Mouse (Mus musculus) NIH3T3 (cell line): ENCODE results near the gene D930020B18Rik.

Experiments used
- DNase-seq: peaks from one replicate; pipeline ENCODE4 v3.0.0-alpha.2; 2012; ENCODE audit warnings: low read depth

The D930020B18Rik gene

DNA sequence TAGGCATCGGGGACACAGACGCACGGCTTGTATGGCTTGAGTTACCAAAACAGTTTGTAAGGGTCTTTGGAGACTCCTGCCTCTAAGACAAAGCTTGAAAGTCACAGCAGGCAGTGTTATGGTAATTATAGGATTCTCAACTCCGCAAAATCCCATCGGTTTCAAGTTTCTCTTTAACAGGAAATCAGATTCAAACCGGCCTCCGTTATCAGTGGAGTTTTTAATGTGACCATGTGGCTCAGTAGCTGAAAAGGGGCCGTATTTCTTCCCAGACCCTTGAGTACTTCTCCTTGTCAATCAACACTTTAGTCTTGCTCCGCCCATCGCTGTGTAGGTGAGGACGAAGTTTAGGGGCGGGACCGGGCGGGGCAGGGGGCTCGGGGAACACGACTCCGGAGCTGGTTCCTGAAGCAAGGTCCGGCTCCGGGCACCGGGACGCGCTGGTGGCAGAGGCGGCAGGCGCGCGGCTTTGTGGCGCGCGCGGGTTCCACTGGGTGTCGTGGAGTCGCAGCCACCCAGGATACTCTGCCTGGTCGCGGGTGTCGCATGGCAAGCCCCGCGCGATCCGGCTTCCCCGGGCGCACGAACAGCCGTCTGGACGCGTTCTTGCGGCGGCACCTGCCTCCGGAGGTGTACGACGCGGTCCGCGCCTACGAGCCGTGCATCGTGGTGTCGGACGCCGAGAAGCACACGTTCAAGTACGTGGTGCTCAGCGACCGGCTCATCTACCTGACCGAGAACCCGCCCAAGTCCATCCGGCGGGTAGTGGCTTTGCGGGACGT lies at the start of gene D930020B18Rik:
D930020B18Rik (plus strand) TSS at position 317 of the 782 bp plus-strand sequence.
- no peak for DNase-seq

GRCm38 (mm10) chr10:121596580-121596979 lies 44.8 kb upstream of the D930020B18Rik start:
- no peak for DNase-seq

- no peak for DNase-seq
Observed at GRCm38 (mm10) chr10:121601272-121601671, 40.1 kb upstream of the D930020B18Rik start.

- peak; percentile 14 for DNase-seq
Observed at GRCm38 (mm10) chr10:121603556-121603955, 37.8 kb upstream of the D930020B18Rik start.

GRCm38 (mm10) chr10:121604632-121605344 lies 36.6 kb upstream of the D930020B18Rik start:
- peak; percentile 35 for DNase-seq

DNA sequence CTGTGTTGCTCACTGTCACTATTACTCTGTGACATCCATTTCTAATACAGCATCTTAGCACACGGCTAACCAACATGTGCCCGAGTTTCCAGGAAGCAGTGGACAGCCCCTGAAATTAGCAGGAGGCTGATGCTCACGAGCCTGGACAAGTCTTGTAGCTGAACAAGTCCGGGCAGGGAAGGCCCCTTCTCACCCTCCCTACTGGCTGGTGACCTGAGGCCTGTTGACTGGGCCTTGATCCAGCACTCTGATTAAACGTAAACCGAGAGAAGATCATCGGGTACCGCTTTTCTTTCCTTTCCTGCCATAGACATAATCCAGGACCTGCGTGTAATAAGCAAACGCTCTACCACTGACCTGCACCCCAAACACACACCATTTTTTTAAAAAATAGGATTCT lies 33.2 kb upstream of the D930020B18Rik start:
- DNase-seq: no peak

DNA sequence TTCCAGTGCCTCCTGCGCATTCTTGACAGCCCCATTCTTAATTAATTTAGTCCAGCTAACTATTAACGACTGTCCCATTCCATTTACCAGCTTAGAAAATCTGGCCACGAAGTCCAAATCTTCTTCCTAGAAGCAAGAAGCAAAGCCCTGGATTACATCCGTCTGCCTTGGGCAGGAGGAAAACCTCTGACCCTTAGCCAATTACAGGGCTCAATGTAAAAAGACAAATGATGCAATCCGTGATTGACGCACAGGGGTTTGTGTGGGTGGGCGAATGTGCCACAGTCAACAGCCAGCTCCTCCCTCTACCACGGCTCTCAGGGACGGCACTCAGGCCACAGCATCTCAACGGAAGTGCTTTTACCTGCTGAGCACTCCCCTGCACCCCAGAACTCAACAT lies 29.8 kb upstream of the D930020B18Rik start:
- no peak for DNase-seq

GRCm38 (mm10) chr10:121612448-121612847 lies 28.9 kb upstream of the D930020B18Rik start:
- DNase-seq: no peak

DNA sequence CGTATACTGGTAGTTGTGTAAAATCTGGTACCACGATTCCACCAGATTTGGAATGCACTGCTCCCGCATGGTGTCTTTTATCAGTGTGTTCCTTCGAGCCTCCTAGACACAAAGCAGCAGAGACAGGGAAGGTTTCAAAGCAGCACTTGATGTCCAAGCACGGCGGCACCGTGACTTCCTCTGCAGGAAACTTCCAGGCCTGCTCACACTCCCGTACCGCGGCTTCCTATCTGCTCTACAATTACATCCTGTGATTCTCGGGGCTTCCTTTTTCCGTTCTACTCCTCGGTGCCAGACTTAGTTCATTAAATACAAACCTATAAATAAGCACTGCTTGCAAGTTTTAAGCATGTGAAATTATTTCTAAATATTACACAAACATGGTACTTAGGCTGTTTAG lies 27.8 kb upstream of the D930020B18Rik start:
- no peak for DNase-seq

DNA sequence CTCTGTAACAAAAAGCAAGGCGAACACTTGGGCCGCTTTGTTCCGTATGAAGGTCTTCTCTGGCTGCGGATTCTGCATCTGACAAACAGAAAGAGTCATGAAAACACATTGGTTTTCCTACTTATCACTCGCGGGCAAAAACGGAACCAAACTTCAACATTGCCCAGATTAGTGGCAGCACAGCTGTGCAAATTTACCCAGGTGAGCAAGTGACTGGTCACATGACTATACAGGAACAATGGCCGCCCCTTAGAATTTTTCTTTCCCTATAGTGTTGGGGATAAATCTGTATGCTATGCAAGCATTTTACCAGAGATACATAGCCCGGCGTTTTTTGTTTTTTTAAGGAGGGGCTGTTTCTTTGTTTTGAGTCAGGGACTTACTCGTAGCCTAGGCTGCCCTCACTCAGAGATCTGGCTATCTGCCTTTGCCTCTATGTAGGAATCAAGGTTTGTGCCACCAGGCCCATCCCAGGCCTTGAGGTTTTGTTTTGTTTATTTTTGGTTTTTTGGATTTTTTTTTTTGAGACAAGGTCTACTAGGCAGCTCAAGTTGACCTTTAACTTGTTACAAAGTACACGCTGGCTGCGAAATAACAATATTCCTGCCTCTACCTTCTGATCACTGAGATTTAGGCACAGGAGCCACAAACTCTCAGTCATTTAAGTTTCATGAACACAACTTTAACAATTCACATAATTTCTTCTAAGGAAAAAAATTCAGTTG lies 26.1 kb upstream of the D930020B18Rik start:
- DNase-seq: no peak

GRCm38 (mm10) chr10:121615935-121616334 lies 25.5 kb upstream of the D930020B18Rik start:
- DNase-seq: no peak

DNA sequence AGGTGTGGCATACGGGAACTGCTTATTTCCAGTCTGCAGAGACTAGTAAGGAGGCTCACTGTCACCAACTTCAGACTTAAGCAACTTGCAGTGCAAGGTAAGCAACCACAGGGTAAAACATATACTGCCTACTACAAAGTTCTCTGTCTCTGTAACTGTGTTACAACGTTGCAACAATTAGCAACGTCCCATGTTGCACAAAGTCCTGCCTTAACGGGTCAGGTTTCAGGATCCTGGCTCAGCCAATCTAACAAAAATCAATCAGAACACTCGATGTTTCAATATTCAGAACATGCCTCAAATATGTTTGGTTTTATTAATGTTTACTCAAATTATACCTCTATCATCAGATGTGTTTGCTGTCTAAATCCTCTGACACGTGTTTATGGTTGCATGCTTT lies 19.0 kb upstream of the D930020B18Rik start:
- no peak for DNase-seq

- DNase-seq: no peak
Observed at GRCm38 (mm10) chr10:121623670-121624069, 17.7 kb upstream of the D930020B18Rik start.

DNA sequence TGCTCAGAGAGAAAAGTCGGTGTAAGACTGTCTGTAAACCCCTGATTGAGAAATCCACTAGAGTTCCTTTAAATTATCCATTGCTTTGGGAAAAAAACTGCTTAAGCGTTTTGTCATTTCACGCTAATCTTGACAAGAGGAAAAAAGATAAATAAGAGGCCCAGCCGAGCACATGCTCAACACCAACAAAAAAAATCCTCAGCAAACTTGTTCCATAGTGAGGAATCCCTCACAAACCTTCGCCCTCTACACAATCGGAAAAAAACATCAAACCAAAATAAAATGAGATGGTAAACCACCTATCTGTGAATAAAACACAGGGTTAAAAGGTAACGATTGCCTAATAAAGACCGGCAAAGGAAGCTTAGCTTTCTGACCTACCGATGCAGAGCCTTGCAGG lies 16.4 kb upstream of the D930020B18Rik start:
- DNase-seq: peak; percentile 12

GRCm38 (mm10) chr10:121625407-121626185 lies 15.8 kb upstream of the D930020B18Rik start:
- DNase-seq: no peak

DNA sequence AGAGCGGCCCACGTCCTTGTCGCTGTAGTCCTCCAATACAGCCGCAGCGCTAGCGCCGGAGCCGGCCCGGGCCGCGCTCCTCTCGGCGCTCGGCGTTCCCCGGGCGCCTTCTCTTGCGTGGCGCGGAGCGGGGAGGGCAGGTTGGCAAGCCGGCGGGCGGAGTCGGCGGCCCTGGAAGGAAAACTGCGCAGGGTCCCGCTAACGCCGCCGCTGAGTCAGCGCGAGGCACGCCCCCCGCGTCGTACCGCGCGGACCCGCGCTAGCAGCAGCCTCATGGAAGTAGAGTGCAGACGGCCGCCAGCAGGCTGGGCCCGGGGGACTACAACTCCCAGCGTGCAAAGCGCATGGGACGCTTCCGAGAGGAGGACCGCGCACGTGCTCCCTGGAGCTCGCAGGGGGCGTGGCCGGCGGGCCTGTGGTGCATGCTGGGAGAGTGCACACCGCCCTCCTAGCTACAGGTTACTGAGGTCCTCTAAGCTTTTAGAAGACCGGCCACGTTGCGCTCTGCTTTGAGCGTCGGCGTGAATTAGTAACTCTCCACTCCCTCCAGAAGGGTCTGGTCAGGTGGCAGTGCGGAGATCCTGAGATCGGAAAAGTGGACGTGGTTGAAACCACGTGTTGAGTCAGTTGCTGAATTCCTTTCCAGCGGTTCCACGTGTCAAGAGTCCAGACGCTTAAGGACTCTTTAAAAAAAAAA lies 15.1 kb upstream of the D930020B18Rik start, which contains the start of gene Xpot:
Xpot (minus strand) TSS at position 147 of the 697 bp plus-strand sequence.
- peak; percentile 99 for DNase-seq

DNA sequence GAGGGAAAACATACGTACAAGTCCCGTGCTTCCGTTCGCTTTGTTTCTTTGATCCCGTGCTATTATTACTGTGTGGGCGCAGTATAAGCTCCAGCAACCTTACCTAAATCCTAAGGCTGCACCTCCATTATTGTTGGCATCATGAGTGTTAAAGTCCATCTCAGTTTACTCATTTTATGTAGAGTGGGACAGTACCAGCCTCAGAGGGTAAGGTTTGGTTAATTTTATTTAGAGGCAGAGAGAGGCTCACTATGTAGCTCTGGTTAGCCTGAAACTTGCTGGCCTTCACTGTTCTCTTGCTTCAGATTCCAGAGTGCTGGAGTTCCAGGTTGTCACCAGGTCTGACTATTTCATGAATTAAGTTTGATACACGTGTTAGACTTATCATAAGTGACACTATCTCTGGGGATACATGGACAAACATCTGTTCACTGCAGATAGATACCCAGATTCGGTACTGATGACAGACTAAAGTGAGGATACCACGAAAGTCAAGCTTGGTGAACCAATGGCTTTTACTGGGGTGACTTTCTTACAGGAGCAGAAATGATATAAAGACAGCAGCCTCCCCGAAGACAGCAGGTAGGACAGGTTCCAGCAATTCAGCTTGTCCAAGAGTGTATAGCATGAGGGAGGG lies 14.1 kb upstream of the D930020B18Rik start:
- no peak for DNase-seq

- DNase-seq: no peak
Observed at GRCm38 (mm10) chr10:121628561-121629040, 12.8 kb upstream of the D930020B18Rik start.

- no peak for DNase-seq
Observed at GRCm38 (mm10) chr10:121634159-121634558, 7.2 kb upstream of the D930020B18Rik start.

DNA sequence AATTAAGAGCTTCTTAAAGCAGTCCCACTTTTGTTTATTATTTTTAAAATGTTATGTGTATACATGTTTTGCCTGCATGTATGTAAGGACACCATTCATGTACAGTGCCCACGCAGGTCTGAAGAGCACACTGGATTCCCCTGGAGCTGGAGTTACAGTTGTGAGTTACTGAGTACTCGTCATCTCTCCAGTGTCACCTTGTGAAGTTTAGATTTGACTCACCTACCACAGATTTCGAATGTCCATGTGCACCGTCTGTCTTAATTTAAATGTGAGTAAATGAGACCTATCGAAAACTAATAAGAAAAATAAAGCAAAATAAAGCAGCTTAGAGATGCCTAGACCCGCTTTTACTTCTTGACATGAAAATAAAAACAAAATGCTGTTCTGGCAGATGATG lies 5.1 kb upstream of the D930020B18Rik start:
- DNase-seq: no peak
